Mouse (Mus musculus) ES-E14 (cell line): Measurements from ENCODE around the gene Ptprn2.

ENCODE experiments used
- CHD2 ChIP-seq: IDR thresholded peaks from 2 replicates; pipeline ENCODE4 v1.6.1; 2014; ENCODE audit warnings: mild to moderate bottlenecking, low read depth, low read length, inconsistent platforms
- HCFC1 ChIP-seq: IDR thresholded peaks from 2 replicates; pipeline ENCODE4 v1.6.1; 2012; ENCODE audit warnings: low read length, inconsistent platforms, borderline replicate concordance; ENCODE audit not compliant: insufficient read depth
- MAFK ChIP-seq: IDR thresholded peaks from 2 replicates; pipeline ENCODE4 v1.6.1; 2014; ENCODE audit warnings: mild to moderate bottlenecking, low read depth, low read length, inconsistent platforms; ENCODE audit not compliant: insufficient read depth

DNA sequence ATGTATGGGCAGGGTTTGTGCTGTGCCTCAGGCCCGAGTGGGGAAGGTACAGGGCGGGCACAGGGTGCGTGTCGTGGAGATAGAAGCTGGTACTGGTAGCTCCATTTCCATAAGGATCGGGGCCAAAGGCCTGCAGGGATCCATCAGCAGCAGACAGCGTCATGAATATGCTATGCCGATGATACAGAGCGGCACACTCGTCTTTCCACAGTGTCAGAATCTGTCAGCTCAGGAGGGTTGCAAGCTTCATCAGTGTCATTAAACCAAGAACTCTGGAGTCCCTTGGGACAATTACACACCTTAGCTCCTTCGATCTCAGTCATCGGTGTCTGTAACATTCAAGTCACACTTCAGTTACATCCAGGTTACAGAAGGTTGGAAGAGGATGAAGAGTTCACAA is 15.1 kb downstream of the Ptprn2 start:
- no peak for TF ChIP-seq CHD2
- no peak for TF ChIP-seq MAFK
- no peak for TF ChIP-seq HCFC1
